Mouse (Mus musculus) embryonic facial prominence, embryonic 15.5 days (tissue): ENCODE results near the gene Cfap77. TPM values are rescaled to one million over a fixed set of nuclear protein-coding genes. Genes with fewer than 3 reads are reported as not detected.

Experiments used
- ATAC-seq: fragments of 200-750 bp; cut with Nextera tagmentation; 2 replicates; pipeline ENCODE4 v1.8.0; 2017; ENCODE audit warnings: low read depth, moderate TSS enrichment; ENCODE audit not compliant: insufficient number of reproducible peaks, low FRiP score, low TSS enrichment
- H3K27ac ChIP-seq: fragments of 300-500 bp; sonication (generic); replicated peaks from 2 replicates; pipeline ENCODE4 v1.5.1; 2015; ENCODE audit warnings: mild to moderate bottlenecking, inconsistent platforms
- H3K27me3 ChIP-seq: fragments of 300-500 bp; sonication (generic); 2 replicates; pipeline ENCODE4 v1.6.1; 2015; ENCODE audit warnings: inconsistent platforms
- H3K36me3 ChIP-seq: fragments of 300-500 bp; sonication (generic); 2 replicates; pipeline ENCODE4 v1.6.1; 2015; ENCODE audit warnings: mild to moderate bottlenecking, inconsistent platforms
- H3K4me1 ChIP-seq: fragments of 300-500 bp; sonication (generic); 2 replicates; pipeline ENCODE4 v1.6.1; 2015; ENCODE audit warnings: inconsistent platforms
- H3K4me2 ChIP-seq: fragments of 300-500 bp; sonication (generic); replicated peaks from 2 replicates; pipeline ENCODE4 v1.6.1; 2015; ENCODE audit warnings: mild to moderate bottlenecking, inconsistent platforms
- H3K4me3 ChIP-seq: fragments of 300-500 bp; sonication (generic); replicated peaks from 2 replicates; pipeline ENCODE4 v1.5.1; 2015; ENCODE audit warnings: mild to moderate bottlenecking, inconsistent platforms
- H3K9ac ChIP-seq: fragments of 300-500 bp; sonication (generic); 2 replicates; pipeline ENCODE4 v1.6.1; 2015; ENCODE audit warnings: inconsistent platforms
- H3K9me3 ChIP-seq: fragments of 300-500 bp; sonication (generic); replicated peaks from 2 replicates; pipeline ENCODE4 v1.6.1; 2016; ENCODE audit warnings: inconsistent platforms
- WGBS: fragments of 180-500 bp; shearing (Covaris S2); methylation state at CpG from one replicate; pipeline ENCODE4 v1.1.7; 2015; 5-methylcytosine and 5-hydroxymethylcytosine counted together
- polyA plus RNA-seq: library from polyadenylated mRNA; unstranded; fragments of >200 nt; fragmentation: Nextera tagmentation; extraction: Ambion mirVana; gene quantifications from 2 replicates; pipeline ENCODE4 v1.2.1, GENCODE M21; 2015

Gene Cfap77
- polyA plus RNA-seq, 1 experiment from 2014 or later, result 1.8 TPM

DNA sequence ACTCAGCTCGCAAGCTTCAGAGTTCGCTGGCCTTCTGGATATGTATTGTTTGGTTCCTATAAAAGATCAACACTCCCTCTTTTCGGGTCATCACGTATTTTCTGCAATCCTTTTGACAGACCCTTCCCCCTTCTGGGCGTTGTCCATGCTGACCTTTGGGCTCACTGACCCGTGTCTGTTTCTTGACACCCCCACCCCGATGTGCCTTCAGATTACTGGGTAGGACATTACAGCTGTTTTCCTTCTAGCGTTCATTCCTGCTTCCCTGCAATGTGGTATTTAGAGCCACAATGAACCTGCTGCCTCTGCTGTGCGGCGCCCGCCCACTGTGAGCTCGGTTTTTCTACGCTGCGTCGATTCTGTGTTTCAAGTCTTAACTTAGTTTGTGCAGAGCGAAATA lies 8.7 kb downstream of the Cfap77 start:
- Histone ChIP-seq H3K4me2 (no peak overlapping the region), H3K27me3 (peaks cover 64% of the 10 kb centered on the region), H3K9ac (no peak overlapping the region), H3K4me1 (no peaks in the 10 kb centered on the region), H3K36me3 (no peaks in the 10 kb centered on the region), H3K4me3 (no peak overlapping the region), H3K27ac (no peak overlapping the region), H3K9me3 (no peaks in the 10 kb centered on the region)
- WGBS, result 27% methylated on average over 16 of the region's 16 CpGs
- ATAC-seq, result no peak

DNA sequence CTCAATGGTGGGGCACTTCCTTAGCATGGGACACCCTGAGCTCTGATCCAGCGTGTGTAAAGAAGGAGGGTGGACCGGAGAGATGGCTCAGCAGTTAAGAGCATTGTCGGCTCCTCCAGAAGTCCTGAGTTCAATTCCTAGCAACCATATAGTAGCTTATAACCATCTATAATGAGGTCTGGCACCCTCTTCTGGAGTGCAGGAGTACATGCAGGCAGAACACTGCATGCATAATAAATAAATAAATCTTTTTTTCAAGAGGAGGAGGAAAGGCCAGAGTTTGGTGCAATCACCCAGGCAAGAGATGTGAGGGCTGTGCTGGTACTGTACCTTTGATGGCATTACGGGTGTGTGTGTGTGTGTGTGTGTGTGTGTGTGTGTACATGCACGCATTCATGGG lies 12.7 kb downstream of the Cfap77 start:
- peaks cover 80% of the 10 kb centered on the region for H3K27me3 ChIP-seq
- no peak overlapping the region for H3K27ac ChIP-seq
- H3K4me2 ChIP-seq, result no peak overlapping the region
- no peaks in the 10 kb centered on the region for H3K9me3 ChIP-seq
- H3K9ac ChIP-seq, result no peak overlapping the region
- 90% methylated on average over 5 of the region's 5 CpGs for WGBS
- no peaks in the 10 kb centered on the region for H3K4me1 ChIP-seq
- no peak for ATAC-seq
- no peaks in the 10 kb centered on the region for H3K36me3 ChIP-seq
- H3K4me3 ChIP-seq, result no peak overlapping the region

DNA sequence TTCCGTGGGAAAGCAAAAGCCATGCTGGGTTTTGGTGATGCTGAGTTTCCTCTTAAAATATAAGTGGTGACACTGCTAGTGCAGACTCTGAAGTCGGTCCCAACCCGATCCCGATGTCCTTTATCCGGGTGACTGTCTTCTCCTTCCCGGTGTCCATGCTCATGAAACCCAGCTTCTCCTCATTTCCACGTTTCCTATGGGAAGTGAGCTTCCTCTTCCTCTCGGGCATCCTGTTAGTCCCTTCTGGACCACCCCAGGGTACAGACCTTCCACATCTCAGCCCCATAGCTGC lies 13.4 kb downstream of the Cfap77 start:
- Histone ChIP-seq H3K4me1 (no peaks in the 10 kb centered on the region), H3K4me2 (no peak overlapping the region), H3K4me3 (no peak overlapping the region), H3K27ac (no peak overlapping the region), H3K36me3 (no peaks in the 10 kb centered on the region), H3K27me3 (peaks cover 82% of the 10 kb centered on the region), H3K9me3 (no peaks in the 10 kb centered on the region), H3K9ac (no peak overlapping the region)
- no peak for ATAC-seq
- 34% methylated on average over 8 of the region's 8 CpGs for WGBS

DNA sequence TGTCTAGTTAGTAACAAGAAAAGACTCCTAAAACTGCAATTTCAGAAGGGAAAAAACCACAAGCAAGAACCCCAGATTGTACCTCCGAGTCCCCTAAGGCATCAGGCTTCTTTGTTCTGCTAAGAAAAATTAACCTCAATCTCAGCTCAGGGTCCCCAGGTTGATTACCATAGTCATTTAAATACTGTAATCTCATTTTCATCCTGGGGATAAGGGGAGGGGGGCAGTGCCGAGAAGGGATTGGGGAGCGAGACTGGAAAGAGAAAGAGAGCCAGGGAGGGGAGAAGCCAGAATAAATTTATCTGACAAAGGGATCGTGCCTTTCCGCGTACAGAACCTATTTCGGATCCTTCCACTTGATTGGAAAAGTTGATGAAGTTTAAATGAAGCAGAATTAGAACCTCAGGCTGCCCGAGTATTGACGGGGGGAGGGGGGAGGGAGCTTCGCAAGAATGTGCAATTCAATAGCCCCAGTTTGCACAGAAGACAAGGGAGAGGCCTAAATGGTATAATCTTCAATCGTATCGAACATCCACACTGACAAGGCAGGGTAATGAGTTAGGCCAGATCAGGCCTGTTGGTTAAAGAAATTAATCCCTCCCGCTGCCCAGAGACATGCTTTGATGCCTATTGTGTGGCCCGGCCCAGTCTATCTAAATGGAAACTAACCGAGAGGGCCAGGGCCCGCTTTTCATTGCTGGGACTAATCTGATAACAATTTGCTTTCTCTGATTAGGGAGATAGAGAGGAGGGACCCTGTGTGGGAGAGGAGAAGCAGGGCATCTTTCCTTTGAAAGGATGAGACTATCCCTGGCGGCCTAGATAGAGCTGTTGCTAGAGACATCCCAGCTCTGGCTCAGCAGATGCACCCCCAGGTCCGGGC lies 14.0 kb downstream of the Cfap77 start:
- no peak overlapping the region for H3K4me2 ChIP-seq
- H3K9me3 ChIP-seq, result no peaks in the 10 kb centered on the region
- no peak overlapping the region for H3K9ac ChIP-seq
- H3K27ac ChIP-seq, result no peak overlapping the region
- peaks cover 78% of the 10 kb centered on the region for H3K27me3 ChIP-seq
- no peak for ATAC-seq
- no peaks in the 10 kb centered on the region for H3K36me3 ChIP-seq
- H3K4me3 ChIP-seq, result no peak overlapping the region
- 14% methylated on average over 18 of the region's 18 CpGs for WGBS
- no peaks in the 10 kb centered on the region for H3K4me1 ChIP-seq

DNA sequence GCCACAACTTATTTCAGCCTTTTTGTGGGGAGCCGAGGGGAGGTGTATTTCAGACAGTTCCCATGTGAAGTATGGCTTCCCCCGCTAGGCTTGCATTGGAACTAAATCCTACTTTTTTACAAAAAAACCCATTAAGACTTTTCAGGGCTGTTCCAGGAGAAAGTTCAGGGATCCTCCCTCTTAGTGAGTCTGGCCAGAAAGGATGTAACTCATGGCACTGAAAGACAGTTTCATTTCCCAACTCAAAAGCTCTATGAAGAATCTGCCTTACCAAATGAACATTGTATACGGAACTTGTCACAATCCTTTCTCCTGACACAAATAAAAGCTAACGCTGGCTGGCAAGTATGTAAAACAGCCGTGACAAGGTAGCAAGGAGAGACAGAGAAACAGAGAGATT lies 15.1 kb downstream of the Cfap77 start:
- Histone ChIP-seq H3K9me3 (no peaks in the 10 kb centered on the region), H3K4me3 (no peak overlapping the region), H3K4me1 (no peaks in the 10 kb centered on the region), H3K27ac (no peak overlapping the region), H3K27me3 (peaks cover 69% of the 10 kb centered on the region), H3K4me2 (no peak overlapping the region), H3K36me3 (no peaks in the 10 kb centered on the region), H3K9ac (no peak overlapping the region)
- 21% methylated on average over 5 of the region's 5 CpGs for WGBS
- no peak for ATAC-seq

DNA sequence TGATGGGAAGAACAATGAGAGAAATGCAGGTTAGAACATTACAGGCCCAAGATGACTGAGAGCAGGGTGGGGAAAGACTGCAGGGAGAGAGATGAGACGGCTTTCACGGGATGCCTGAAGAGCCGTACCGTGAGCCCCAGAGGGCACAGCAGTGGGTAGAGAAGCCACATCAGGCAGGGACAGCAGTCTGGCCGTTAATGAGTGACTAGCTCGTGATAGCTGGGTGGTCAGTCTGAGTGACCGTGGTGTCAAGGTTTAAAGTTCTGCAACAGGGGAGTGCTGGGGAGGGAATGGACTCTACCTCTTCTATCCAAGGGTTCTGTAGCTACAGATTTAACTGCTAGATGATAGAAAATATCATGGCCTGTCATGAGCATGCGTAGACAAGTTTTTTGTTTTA lies 19.2 kb downstream of the Cfap77 start:
- WGBS, result 57% methylated on average over 8 of the region's 8 CpGs
- Histone ChIP-seq H3K4me3 (no peak overlapping the region), H3K9ac (no peak overlapping the region), H3K36me3 (no peaks in the 10 kb centered on the region), H3K27ac (no peak overlapping the region), H3K27me3 (peaks cover 38% of the 10 kb centered on the region), H3K9me3 (no peaks in the 10 kb centered on the region), H3K4me1 (no peaks in the 10 kb centered on the region), H3K4me2 (no peak overlapping the region)
- ATAC-seq, result no peak

DNA sequence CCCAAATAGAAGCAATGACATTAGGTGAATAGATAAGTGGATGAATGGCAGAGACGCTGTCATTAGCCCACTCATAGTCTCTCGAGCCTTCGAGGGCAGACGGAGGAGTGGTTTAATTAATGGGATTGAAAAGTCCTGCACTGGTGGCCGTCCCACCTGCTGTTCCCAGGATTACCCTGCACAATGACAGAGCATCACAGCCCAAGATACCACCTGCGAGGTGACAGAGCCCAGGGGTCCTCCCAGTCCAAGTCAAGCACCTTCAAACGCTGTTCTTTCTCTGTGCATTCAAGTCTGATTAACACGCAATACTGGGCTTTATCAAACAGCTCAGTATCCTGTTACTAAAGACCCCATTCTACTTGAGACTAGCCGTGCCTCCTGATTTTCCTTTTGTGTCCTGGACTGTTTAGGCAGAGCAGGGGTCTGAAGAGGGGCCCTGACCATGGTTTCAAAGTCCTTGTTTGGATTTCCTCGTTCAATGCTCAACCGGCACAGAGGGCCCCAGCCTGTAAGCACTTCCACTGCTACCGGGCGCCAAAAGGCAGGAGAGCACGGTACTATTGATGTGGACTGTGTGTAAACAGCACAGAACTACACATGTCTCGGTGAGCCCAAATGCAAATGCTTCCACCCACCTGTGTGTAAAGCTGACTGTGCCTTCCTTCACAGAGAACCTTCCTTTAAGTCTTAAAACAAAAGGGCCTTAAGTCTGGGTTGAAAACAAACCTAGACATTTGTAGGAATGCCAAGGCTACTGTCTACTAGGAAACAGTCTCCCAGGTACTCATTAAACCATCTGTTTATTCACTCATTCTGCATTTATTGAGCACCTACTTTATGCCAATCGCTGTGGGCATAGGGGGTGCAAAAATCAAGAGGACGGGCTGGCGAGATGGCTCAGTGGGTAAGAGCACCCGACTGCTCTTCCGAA lies 20.1 kb downstream of the Cfap77 start:
- WGBS, result 52% methylated on average over 20 of the region's 20 CpGs
- no peaks in the 10 kb centered on the region for H3K9me3 ChIP-seq
- no peak overlapping the region for H3K4me2 ChIP-seq
- H3K27ac ChIP-seq, result no peak overlapping the region
- H3K4me3 ChIP-seq, result no peak overlapping the region
- no peak overlapping the region for H3K9ac ChIP-seq
- no peaks in the 10 kb centered on the region for H3K36me3 ChIP-seq
- no peak for ATAC-seq
- peaks cover 7% of the 10 kb centered on the region for H3K4me1 ChIP-seq
- peaks cover 34% of the 10 kb centered on the region for H3K27me3 ChIP-seq

DNA sequence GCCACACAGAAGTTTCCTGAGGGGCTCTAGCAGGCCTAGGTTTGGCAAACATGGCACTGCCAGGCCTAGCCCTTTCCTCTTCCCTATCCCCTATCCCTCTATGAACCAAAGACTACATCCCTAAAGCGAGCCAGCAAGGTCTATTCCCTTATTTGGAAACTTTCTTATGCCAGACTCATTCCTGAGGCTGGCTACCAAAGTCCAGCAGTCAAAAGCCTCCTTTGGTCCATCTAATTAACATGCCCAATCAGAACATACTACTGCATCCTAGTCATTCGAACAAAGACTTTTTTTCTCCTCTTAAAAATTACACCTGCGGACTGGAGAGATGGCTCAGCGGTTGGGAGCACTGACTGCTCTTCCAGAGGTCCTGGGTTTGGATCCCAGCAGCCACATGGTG lies 22.9 kb downstream of the Cfap77 start:
- Histone ChIP-seq H3K4me2 (no peak overlapping the region), H3K9ac (no peak overlapping the region), H3K9me3 (no peaks in the 10 kb centered on the region), H3K36me3 (no peaks in the 10 kb centered on the region), H3K27me3 (peaks cover 16% of the 10 kb centered on the region), H3K4me1 (peaks cover 12% of the 10 kb centered on the region), H3K4me3 (no peak overlapping the region), H3K27ac (no peak overlapping the region)
- ATAC-seq, result no peak
- WGBS, result 87% methylated on average over 4 of the region's 4 CpGs

- Histone ChIP-seq H3K4me3 (no peak overlapping the region), H3K4me2 (0 out of 2 replicates have a peak overlapping the region, but pooled peaks have one; percentile 15), H3K9ac (no peak overlapping the region), H3K4me1 (peaks cover 12% of the 10 kb centered on the region), H3K9me3 (no peaks in the 10 kb centered on the region), H3K36me3 (no peaks in the 10 kb centered on the region), H3K27ac (no peak overlapping the region), H3K27me3 (peaks cover 11% of the 10 kb centered on the region)
- WGBS, result 33% methylated on average over 20 of the region's 20 CpGs
- peak; percentile 43; the same call in 1 of the 2 replicates for ATAC-seq
Measured at GRCm38 (mm10) chr2:29030048-29030734, 24.7 kb downstream of the Cfap77 start.

- H3K4me1 ChIP-seq, result peaks cover 10% of the 10 kb centered on the region
- no peak for ATAC-seq
- no peaks in the 10 kb centered on the region for H3K36me3 ChIP-seq
- H3K4me3 ChIP-seq, result no peak overlapping the region
- no peak overlapping the region for H3K27ac ChIP-seq
- H3K9ac ChIP-seq, result no peak overlapping the region
- H3K27me3 ChIP-seq, result peaks cover 6% of the 10 kb centered on the region; the same call in 1 of the 2 replicates
- H3K9me3 ChIP-seq, result no peaks in the 10 kb centered on the region
- 59% methylated on average over 5 of the region's 5 CpGs for WGBS
- H3K4me2 ChIP-seq, result no peak overlapping the region
Measured at GRCm38 (mm10) chr2:29025284-29025683, 29.6 kb downstream of the Cfap77 start.

- Histone ChIP-seq H3K4me2 (no peak overlapping the region), H3K36me3 (no peaks in the 10 kb centered on the region), H3K27me3 (peaks cover 4% of the 10 kb centered on the region; the same call in 1 of the 2 replicates), H3K27ac (no peak overlapping the region), H3K9me3 (no peaks in the 10 kb centered on the region), H3K9ac (no peak overlapping the region), H3K4me1 (no peaks in the 10 kb centered on the region), H3K4me3 (no peak overlapping the region)
- 87% methylated on average over 7 of the region's 7 CpGs for WGBS
- no peak for ATAC-seq
Measured at GRCm38 (mm10) chr2:29023001-29023400, 31.9 kb downstream of the Cfap77 start.
